Mouse (Mus musculus) cerebellum, adult 18-20 months (tissue): ENCODE measurements at regions not wholly inside any gene's neighbourhood (a gene's known extent, or its start where the extent isn't known, plus 50 kb on each side); places are given as distances from the start of the nearest gene placed in this dataset.
A peak's percentile ranks its signal among the peaks of the same experiment; 100 is the strongest.

ENCODE experiments used
- DNase-seq, 2 experiments: peaks; one replicate each; pipeline ENCODE4 v3.0.0; 2021

GRCm38 (mm10) chr7:90030486-90031250 lies 49.9 kb upstream of the Eed start:
- peak in 1 of 2 experiments; percentile 32 for DNase-seq

- DNase-seq = no peak
Measured at GRCm38 (mm10) chr7:90033086-90033485, 52.3 kb upstream of the Eed start.

GRCm38 (mm10) chr7:90033640-90034312 lies 53.0 kb upstream of the Eed start:
- DNase-seq = no peak

GRCm38 (mm10) chr7:90034498-90034897 lies 53.7 kb upstream of the Eed start:
- DNase-seq = no peak

- DNase-seq = no peak
Measured at GRCm38 (mm10) chr7:90035396-90035795, 54.6 kb upstream of the Eed start.

GRCm38 (mm10) chr7:90037736-90038135 lies 57.0 kb upstream of the Eed start:
- DNase-seq = no peak

GRCm38 (mm10) chr7:90039504-90039903 lies 58.7 kb upstream of the Eed start:
- peak in 1 of 2 experiments; percentile 40 for DNase-seq

GRCm38 (mm10) chr7:90040581-90041340 lies 60.0 kb upstream of the Eed start:
- no peak for DNase-seq

- no peak for DNase-seq
Measured at GRCm38 (mm10) chr7:90041565-90042024, 60.8 kb upstream of the Eed start.

- no peak for DNase-seq
Measured at GRCm38 (mm10) chr7:90042364-90042763, 61.6 kb upstream of the Eed start.

GRCm38 (mm10) chr7:90043526-90043925 lies 62.7 kb upstream of the Eed start:
- no peak for DNase-seq

- no peak for DNase-seq
Measured at GRCm38 (mm10) chr7:90044100-90044698, 63.4 kb upstream of the Eed start.

GRCm38 (mm10) chr7:90045208-90045800 lies 64.5 kb upstream of the Eed start:
- peak; percentile 39 to 40 for DNase-seq

GRCm38 (mm10) chr7:90046228-90046627 lies 65.4 kb upstream of the Eed start:
- DNase-seq = no peak

- no peak for DNase-seq
Measured at GRCm38 (mm10) chr7:90046862-90047261, 66.1 kb upstream of the Eed start.

- DNase-seq = no peak
Measured at GRCm38 (mm10) chr7:90048401-90049307, 67.9 kb upstream of the Eed start.

GRCm38 (mm10) chr7:90049831-90050237 lies 69.1 kb upstream of the Eed start:
- DNase-seq = no peak

GRCm38 (mm10) chr7:90054795-90055511 lies 74.2 kb upstream of the Eed start:
- DNase-seq = peak; percentile 83 to 90

GRCm38 (mm10) chr7:90057947-90058346 lies 72.1 kb upstream of the Picalm start:
- DNase-seq = no peak

GRCm38 (mm10) chr7:90058636-90059035 lies 71.4 kb upstream of the Picalm start:
- DNase-seq = no peak

- DNase-seq = no peak
Measured at GRCm38 (mm10) chr7:90059249-90059628, 70.8 kb upstream of the Picalm start.
